Mouse (Mus musculus) retina, adult 2 months (tissue): ENCODE measurements around the gene C1qtnf7.

Experiments used
- DNase-seq: peaks from one replicate; pipeline ENCODE4 v3.0.0-alpha.2; 2012; ENCODE audit warnings: low read depth, low spot score

Gene C1qtnf7

GRCm38 (mm10) chr5:43609760-43610159, 94.4 kb downstream of the C1qtnf7 start:
- no peak for DNase-seq

- DNase-seq, result no peak
Observed at GRCm38 (mm10) chr5:43621575-43622299, 106.4 kb downstream of the C1qtnf7 start.

DNA sequence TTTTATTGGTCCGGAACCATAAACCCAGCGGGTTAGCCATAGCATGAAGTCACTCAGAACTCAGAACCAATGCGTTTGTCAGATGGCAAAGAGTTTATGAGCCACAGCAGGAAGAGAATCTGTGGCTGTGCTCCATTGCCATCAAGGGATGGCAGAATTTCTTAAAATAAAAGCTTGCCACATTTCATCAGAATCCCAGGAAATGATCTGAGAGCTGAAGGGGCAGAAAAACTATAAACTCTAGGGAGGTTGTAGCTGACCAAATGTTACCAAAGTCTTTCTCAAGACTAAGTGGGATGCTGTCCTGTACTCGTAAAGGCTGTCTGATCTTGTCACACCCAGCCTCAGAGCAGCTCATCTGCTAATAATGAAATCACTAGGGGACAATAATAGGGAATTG, 110.1 kb downstream of the C1qtnf7 start:
- DNase-seq, result no peak

- no peak for DNase-seq
Observed at GRCm38 (mm10) chr5:43634071-43634601, 118.8 kb downstream of the C1qtnf7 start.

DNA sequence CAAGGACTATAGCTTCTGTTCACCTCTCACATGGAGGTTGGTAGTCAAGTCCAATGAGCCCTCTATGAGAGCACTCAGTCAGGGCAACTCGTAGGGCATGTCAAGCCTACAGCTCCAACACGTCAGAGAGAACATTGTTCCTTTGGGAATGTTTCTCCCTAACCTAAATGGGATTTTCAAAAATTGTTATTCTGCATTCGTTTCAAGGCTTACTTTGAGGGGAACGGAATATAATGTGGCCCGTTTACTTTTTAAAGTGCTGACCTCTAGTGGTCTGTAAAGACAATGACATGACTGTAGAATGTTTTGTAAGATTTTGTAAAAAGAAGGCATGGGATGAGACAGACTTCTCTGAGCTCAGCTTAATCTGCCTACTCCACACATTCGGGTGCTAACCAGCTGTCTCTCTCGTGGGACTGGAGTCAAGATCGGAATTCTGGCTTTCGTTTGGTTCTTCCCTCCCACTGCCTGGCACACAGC, 119.3 kb downstream of the C1qtnf7 start:
- DNase-seq, result no peak

- no peak for DNase-seq
Observed at GRCm38 (mm10) chr5:43645020-43645419, 129.7 kb downstream of the C1qtnf7 start.

DNA sequence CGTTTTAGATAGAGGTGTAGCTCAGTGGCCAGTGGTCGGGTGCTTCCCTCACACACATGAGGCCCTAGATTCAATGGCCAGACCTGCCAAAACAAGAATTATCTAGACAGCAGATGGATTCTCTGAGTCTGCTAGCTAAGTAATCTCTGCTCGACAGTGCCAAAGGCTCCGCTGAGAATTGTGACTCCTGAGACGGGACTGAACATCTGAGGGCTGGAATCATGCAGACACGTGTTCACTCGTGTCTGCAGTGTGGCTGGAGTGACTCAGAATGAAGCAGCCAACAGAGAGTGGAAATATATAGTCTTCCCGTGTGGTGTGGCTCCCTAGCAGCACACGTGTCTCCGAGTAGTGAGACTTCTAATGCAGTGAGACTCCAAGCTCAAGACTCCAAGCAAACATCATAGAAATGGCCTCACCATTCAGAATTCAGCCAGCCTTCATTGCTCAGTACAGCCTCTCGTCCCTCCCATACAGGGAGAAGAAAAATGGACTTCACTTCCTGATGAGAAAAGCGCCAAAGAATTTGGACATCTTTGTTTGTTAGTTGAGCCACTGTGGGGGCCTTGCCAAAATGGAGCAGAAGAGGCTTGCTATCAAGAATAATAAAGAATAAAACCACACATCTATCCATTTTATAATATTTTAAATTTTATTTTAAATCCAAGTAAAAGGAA, 131.9 kb downstream of the C1qtnf7 start:
- DNase-seq, result no peak

DNA sequence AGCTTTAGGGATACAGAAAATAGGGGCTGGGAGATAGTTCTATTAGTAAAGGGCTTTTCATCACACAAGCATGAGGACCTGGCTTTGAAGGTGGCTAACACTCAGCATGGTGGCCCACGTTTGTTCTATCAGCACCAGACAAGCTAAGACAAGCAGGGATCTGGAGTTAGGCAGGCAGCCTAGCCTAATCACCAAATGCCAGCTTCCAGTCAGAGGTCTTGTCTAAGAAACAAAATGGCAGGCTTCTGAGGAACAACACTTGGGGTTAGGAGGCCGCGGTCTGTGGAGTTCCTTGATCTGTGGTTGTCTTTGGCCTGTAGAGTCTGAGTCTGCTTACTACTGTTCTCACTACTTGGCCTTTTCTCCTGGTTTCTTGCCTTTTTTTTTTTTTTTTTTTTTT, 146.2 kb downstream of the C1qtnf7 start:
- no peak for DNase-seq

DNA sequence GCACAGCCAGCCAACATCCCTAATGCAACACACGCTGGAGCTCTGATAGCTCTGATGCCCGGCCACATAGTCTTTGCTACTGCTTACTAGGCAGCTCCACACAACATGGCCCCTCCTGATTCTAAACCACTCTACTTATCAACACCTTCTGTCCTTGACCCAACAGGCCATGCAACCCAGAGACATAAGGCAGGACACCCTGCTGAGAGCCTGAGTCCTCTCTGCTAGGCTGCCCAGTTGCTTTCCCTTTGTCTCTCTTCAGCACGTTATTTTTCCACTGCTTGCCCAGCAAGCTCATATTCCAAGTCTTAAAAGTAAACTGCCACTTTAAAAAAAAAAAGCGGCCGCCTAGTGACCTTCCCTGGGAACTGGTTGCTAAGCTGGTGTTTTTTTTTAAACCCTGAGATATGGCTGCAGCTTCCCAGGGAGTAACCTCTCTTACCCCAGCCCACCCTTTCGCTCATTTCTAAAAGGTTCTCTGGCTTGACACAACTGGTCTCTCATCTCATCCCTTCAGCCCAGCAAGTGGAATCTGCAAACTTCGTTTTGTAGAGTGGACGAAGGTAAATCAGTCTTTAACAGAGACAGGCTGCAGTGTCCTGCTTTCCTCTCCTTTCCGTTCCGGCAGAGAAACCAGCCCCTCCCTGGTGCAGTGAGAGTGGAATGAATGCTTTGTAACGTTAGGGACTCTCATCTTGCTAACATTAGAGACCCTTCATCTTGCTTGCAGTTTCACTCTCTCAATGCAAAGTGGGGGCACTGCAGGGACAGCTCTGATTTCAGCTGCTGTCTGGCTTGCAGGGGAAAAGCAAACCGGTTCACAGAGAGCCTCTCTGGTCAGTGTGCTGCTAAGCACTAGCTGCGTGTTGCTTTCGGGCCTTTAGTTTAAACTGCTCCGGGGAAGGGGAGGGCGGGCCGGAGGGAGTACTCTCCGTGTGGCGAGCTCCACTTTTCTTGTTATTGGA, 146.9 kb downstream of the C1qtnf7 start, which contains the start of gene Cc2d2a:
Gene Cc2d2a, plus strand, starts transcription at position 350 of the 965 bp plus-strand sequence.
- peak; percentile 47 for DNase-seq

DNA sequence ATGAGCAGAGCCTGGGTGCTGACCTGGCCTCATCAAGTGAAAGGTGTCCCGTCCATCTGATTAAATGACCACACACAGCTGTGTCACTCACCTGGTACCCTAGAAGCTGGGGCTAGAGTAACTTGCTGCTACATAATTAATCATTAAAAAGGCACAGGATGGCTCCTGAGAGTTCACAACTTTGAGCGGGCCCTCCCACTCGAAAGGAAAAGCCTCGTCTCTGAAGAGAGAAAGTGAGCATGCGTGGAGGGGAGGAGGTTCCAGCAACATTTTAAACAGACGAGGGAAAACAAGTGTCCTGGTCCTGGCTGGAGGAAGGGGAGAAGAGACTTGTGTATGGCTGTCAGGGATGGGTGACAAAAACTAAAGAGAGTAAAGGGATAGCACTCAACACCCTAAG, 148.2 kb downstream of the C1qtnf7 start:
- DNase-seq, result no peak

DNA sequence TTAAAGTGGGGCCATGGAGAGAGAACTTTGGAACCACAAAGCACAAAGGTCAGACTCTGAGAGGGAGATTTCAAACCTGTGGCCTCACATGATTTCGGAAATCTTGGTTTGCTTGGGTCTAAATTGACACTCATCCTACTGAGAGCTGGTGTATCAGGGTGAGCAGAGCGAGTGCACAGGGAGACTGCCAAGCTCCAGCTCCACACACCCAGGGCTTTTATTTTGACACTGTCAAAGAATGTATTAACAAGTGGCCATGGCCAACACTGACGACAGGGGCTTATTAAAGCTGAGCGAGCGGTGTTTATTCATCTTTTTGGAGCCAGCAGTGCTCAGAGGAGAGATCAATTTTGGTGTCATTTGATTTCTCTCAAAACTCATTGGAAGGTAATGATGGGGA, 149.8 kb downstream of the C1qtnf7 start:
- DNase-seq, result peak; percentile 62
